Mouse (Mus musculus): Measurements from ENCODE around the gene Prrg2.

Gene Prrg2

GRCm38 (mm10) chr7:45095367-45095766, 32.9 kb upstream of the Prrg2 start:
- POLR2A ChIA-PET = interaction anchor here in 2 of 4 experiments (0.6 to 18.8 kb wide), 15 partner anchors 9 to 240 kb away, joined by 3 to 368 read pairs (median 4); partner anchors contain the start of genes Fcgrt (in 2 of the 2), Hrc (in 1 of the 2), Prmt1 (in 1 of the 2) and Rpl13a (in 1 of the 2)
- CTCF ChIA-PET = interaction anchor here in 2 of 4 experiments (0.6 to 2.2 kb wide), 3 partner anchors 12 to 27 kb away, joined by 3 to 7 read pairs (median 6); no protein-coding TSS in a partner anchor

- POLR2A ChIA-PET = interaction anchor here in 2 of 4 experiments (0.6 to 18.8 kb wide), 5 partner anchors 11 to 31 kb away, joined by 3 to 368 read pairs (median 46); partner anchors contain the start of genes Fcgrt (in 2 of the 2), Rpl13a (in 1 of the 2) and Rps11 (in 1 of the 2)
- CTCF ChIA-PET = interaction anchor here in 1 of 4 experiments (1.6 kb wide), 2 partner anchors 26 to 41 kb away, joined by 3 to 4 read pairs; no protein-coding TSS in a partner anchor
Measured at GRCm38 (mm10) chr7:45094121-45094520, 31.6 kb upstream of the Prrg2 start.

GRCm38 (mm10) chr7:45093516-45093905, 31.0 kb upstream of the Prrg2 start:
- ChIA-PET CTCF (interaction anchor here in 2 of 4 experiments (0.5 to 1.6 kb wide), 4 partner anchors 25 to 764 kb away, joined by 3 to 4 read pairs (median 4); no protein-coding TSS in a partner anchor), POLR2A (interaction anchor here in 3 of 4 experiments (0.6 to 18.8 kb wide), 14 partner anchors 11 to 694 kb away, joined by 3 to 368 read pairs (median 7); partner anchors contain the start of genes Fcgrt (in 2 of the 3), Rpl13a (in 2 of the 3), Aldh16a1 (in 1 of the 3) and Pih1d1 (in 1 of the 3))

GRCm38 (mm10) chr7:45092828-45093515, 30.5 kb upstream of the Prrg2 start:
- ChIA-PET CTCF (interaction anchor here in 2 of 4 experiments (0.6 to 1.6 kb wide), 6 partner anchors 9 to 764 kb away, joined by 3 to 10 read pairs (median 4); partner anchors contain the start of gene Gys1 (in 1 of the 2)), POLR2A (interaction anchor here in 3 of 4 experiments (0.6 to 18.8 kb wide), 21 partner anchors 10 to 898 kb away, joined by 3 to 368 read pairs (median 5); partner anchors contain the start of genes Fcgrt (in 2 of the 3), Rpl13a (in 2 of the 3), Aldh16a1 (in 1 of the 3) and Bax (in 1 of the 3))

GRCm38 (mm10) chr7:45092048-45092447, 29.6 kb upstream of the Prrg2 start, which contains the start of gene Rcn3:
Rcn3 (minus strand) TSS chr7:45092221.
- ChIA-PET POLR2A (interaction anchor here (0.5 to 18.8 kb wide), 73 partner anchors 8 to 725 kb away, joined by 3 to 368 read pairs (median 4); partner anchors contain the start of genes Fcgrt (in 3 of the 4), Prmt1 (in 3 of the 4), Aldh16a1 (in 2 of the 4) and Rpl13a (in 2 of the 4)), CTCF (interaction anchor here in 3 of 4 experiments (0.6 to 1.5 kb wide), 20 partner anchors 9 to 343 kb away, joined by 3 to 18 read pairs (median 4); partner anchors contain the start of genes Flt3l (in 2 of the 3), Aldh16a1 (in 1 of the 3), Gm45713 (in 1 of the 3) and Gys1 (in 1 of the 3))

GRCm38 (mm10) chr7:45091001-45091990, 28.8 kb upstream of the Prrg2 start:
- CTCF ChIA-PET = interaction anchor here in 3 of 4 experiments (0.7 to 1.6 kb wide), 24 partner anchors 9 to 343 kb away, joined by 3 to 18 read pairs (median 4); partner anchors contain the start of genes Flt3l (in 2 of the 3), Aldh16a1 (in 1 of the 3), Gm45713 (in 1 of the 3) and Gys1 (in 1 of the 3)

GRCm38 (mm10) chr7:45090251-45090977, 27.9 kb upstream of the Prrg2 start:
- CTCF ChIA-PET = interaction anchor here in 3 of 4 experiments (0.7 to 1.6 kb wide), 9 partner anchors 10 to 53 kb away, joined by 3 to 5 read pairs (median 3); partner anchors contain the start of genes Flt3l (in 1 of the 3) and Gm45713 (in 1 of the 3)
- POLR2A ChIA-PET = interaction anchor here in 3 of 4 experiments (0.6 to 18.8 kb wide), 34 partner anchors 8 to 270 kb away, joined by 3 to 368 read pairs (median 4); partner anchors contain the start of genes Aldh16a1 (in 2 of the 3), Fcgrt (in 2 of the 3), Pih1d1 (in 2 of the 3) and Cpt1c (in 1 of the 3)

More at GRCm38 (mm10) chr7:45091001-45091990, 28.8 kb upstream of the Prrg2 start:
- POLR2A ChIA-PET = interaction anchor here (0.6 to 18.8 kb wide), 92 partner anchors 9 to 724 kb away, joined by 3 to 368 read pairs (median 4); partner anchors contain the start of genes Aldh16a1 (in 3 of the 4), Fcgrt (in 3 of the 4), Prmt1 (in 3 of the 4) and Pih1d1 (in 2 of the 4)

GRCm38 (mm10) chr7:45088597-45088996, 26.1 kb upstream of the Prrg2 start:
- CTCF ChIA-PET = interaction anchor here in 1 of 4 experiments (0.6 kb wide), 1 partner anchor 346 kb away, joined by 3 read pairs; the partner anchor contains the start of gene Gys1
- POLR2A ChIA-PET = interaction anchor here in 1 of 4 experiments (14.4 to 18.8 kb wide), 2 partner anchors 20 to 36 kb away, joined by 160 to 368 read pairs; partner anchors contain the start of genes Fcgrt, Rpl13a and Rps11

- POLR2A ChIA-PET = interaction anchor here in 3 of 4 experiments (0.6 to 18.8 kb wide), 19 partner anchors 10 to 83 kb away, joined by 3 to 368 read pairs (median 3); partner anchors contain the start of genes Rpl13a (in 2 of the 3), Aldh16a1 (in 1 of the 3), Fcgrt (in 1 of the 3) and Prr12 (in 1 of the 3)
- CTCF ChIA-PET = interaction anchor here in 3 of 4 experiments (0.6 to 2.1 kb wide), 27 partner anchors 11 to 281 kb away, joined by 3 to 8 read pairs (median 4); partner anchors contain the start of genes Ccdc155 (in 2 of the 3), Fcgrt (in 2 of the 3), Flt3l (in 2 of the 3) and Gm45713 (in 2 of the 3)
Measured at GRCm38 (mm10) chr7:45086084-45086483, 23.6 kb upstream of the Prrg2 start.

- ChIA-PET CTCF (interaction anchor here in 2 of 4 experiments (0.9 to 5.1 kb wide), 7 partner anchors 9 to 278 kb away, joined by 3 to 26 read pairs (median 9); partner anchors contain the start of genes Fcgrt (in 1 of the 2), Flt3l (in 1 of the 2), Gm45713 (in 1 of the 2) and Rcn3 (in 1 of the 2)), POLR2A (interaction anchor here (0.6 to 5.4 kb wide), 22 partner anchors 8 to 121 kb away, joined by 3 to 48 read pairs (median 6); partner anchors contain the start of genes Rcn3 (in 3 of the 4), Aldh16a1 (in 2 of the 4), Ccdc155 (in 1 of the 4) and Rpl13a (in 1 of the 4))
Measured at GRCm38 (mm10) chr7:45083300-45083890, 20.9 kb upstream of the Prrg2 start.

GRCm38 (mm10) chr7:45082401-45083299, 20.2 kb upstream of the Prrg2 start:
- ChIA-PET POLR2A (interaction anchor here (0.6 to 5.4 kb wide), 35 partner anchors 8 to 329 kb away, joined by 3 to 48 read pairs (median 4); partner anchors contain the start of genes Rcn3 (in 3 of the 4), Aldh16a1 (in 2 of the 4), Rps11 (in 2 of the 4) and Ccdc155 (in 1 of the 4)), CTCF (interaction anchor here in 3 of 4 experiments (0.7 to 5.1 kb wide), 14 partner anchors 10 to 278 kb away, joined by 3 to 26 read pairs (median 5); partner anchors contain the start of genes Flt3l (in 2 of the 3), Gm45713 (in 2 of the 3), Fcgrt (in 1 of the 3) and Rcn3 (in 1 of the 3))

GRCm38 (mm10) chr7:45081016-45081415, 18.5 kb upstream of the Prrg2 start:
- CTCF ChIA-PET = interaction anchor here (0.6 to 5.1 kb wide), 16 partner anchors 9 to 215 kb away, joined by 3 to 26 read pairs (median 4); partner anchors contain the start of genes Flt3l (in 2 of the 4), Gm45713 (in 2 of the 4), Fcgrt (in 1 of the 4) and Rcn3 (in 1 of the 4)
- POLR2A ChIA-PET = interaction anchor here (0.6 to 5.4 kb wide), 27 partner anchors 10 to 379 kb away, joined by 3 to 48 read pairs (median 4); partner anchors contain the start of genes Rcn3 (in 2 of the 4), Rps11 (in 2 of the 4), Ap2a1 (in 1 of the 4) and Fcgrt (in 1 of the 4)

- POLR2A ChIA-PET = interaction anchor here (0.5 to 5.4 kb wide), 28 partner anchors 10 to 263 kb away, joined by 3 to 48 read pairs (median 3); partner anchors contain the start of genes Rcn3 (in 2 of the 4) and Rpl13a (in 1 of the 4)
- CTCF ChIA-PET = interaction anchor here (0.6 to 5.1 kb wide), 16 partner anchors 12 to 602 kb away, joined by 3 to 26 read pairs (median 3); partner anchors contain the start of genes Flt3l (in 2 of the 4), Gm45713 (in 2 of the 4) and Rcn3 (in 1 of the 4)
Measured at GRCm38 (mm10) chr7:45079856-45080255, 17.4 kb upstream of the Prrg2 start.
